10 mouse cellular contexts compared by ENCODE assay signal in the genomic region with DNA sequence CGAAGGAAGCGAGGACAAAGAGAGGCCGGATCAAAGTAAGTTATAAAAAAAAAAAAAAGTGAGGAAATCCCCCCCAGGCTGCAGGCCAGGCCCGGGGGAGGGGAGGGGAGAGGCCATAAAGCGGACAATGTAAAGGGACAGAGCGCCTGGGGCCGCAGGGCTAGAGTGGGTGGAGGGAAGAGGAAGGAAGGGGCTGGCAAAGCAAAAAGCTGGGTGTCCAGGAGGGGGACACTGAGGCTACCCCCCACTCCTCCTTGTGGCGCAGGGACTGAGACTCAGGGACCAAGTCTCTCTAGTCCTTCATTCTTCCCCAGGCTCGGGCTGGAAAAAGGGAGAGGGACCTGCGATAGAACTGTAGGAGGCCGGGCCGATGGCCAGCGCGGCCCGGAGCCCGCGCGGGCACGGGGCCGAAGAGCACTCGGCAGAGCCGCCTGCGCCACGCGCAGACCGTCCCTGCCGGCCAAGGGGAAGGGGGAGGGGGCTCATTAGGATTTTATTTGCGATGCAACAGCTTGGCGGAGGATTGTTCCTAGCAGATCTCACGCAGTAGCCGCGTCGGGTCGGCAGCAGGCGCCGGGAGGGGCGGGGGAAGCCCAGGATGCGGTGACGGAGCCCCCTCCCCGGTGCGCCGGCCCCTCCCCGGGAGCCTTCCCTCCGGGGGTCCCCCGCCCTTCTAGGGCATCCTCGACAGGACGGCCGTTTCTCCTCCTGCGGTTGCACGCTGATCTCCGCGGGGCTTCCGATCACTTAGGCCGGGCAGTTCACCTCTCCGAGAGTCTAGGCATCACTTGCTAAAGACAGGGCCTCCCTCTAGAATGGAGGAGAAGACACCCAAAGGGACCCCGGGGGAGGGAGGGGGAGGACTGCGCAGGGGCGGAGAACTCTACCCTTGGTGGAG. TPM values are rescaled to one million over a fixed set of nuclear protein-coding genes. Genes with fewer than 3 reads are reported as not detected.
DNase-seq lines count a peak whose midpoint lies in the region; ATAC-seq and TF ChIP-seq lines count a peak whose summit lies in the region.
"Had no signal": no experiment of that assay in that cellular context is flagged by ENCODE, and none has a peak within 500 bp of the region (broad histone marks: within the 10 kb centered on the region; RNA-seq: fewer than 3 reads in every experiment).

No protein-coding gene starts in this region.

- no peak for TF ChIP-seq CTCF in lung, postnatal 0 days (IDR thresholded peaks at IDR 0.05)

- H3K27ac ChIP-seq in lung, postnatal 0 days (ENCODE audit: low read length) = no peak overlapping the region
- H3K27ac ChIP-seq in neural tube, embryonic 15.5 days (replicated peaks) = peak overlapping the region; percentile 99

- no peaks in the 10 kb centered on the region for H3K36me3 ChIP-seq in lung, postnatal 0 days (ENCODE audit: insufficient read depth, low read length)
- H3K36me3 ChIP-seq in neural tube, embryonic 15.5 days = no peaks in the 10 kb centered on the region

- no peak overlapping the region for H3K9ac ChIP-seq in lung, postnatal 0 days (replicated peaks; ENCODE audit: low read depth)
- H3K9ac ChIP-seq in neural tube, embryonic 15.5 days (replicated peaks) = peak overlapping the region; percentile 96

- H3K4me1 ChIP-seq in lung, postnatal 0 days (ENCODE audit: insufficient read depth, low read depth, low read length) = peaks cover 10% of the 10 kb centered on the region; the same call in 1 of the 2 replicates
- H3K4me1 ChIP-seq in neural tube, embryonic 15.5 days = peaks cover 87% of the 10 kb centered on the region

- peak; percentile 32 for ATAC-seq in lung, postnatal 0 days
- peak; percentile 53 for ATAC-seq in neural tube, embryonic 15.5 days (ENCODE audit: low FRiP score)

- no peak for TF ChIP-seq EP300 in lung, postnatal 0 days (IDR thresholded peaks at IDR 0.05)

- H3K9me3 ChIP-seq in lung, postnatal 0 days (ENCODE audit: low read length) = no peaks in the 10 kb centered on the region
- no peaks in the 10 kb centered on the region for H3K9me3 ChIP-seq in neural tube, embryonic 15.5 days (replicated peaks)

- under 1% methylated on average over 56 of the region's 58 CpGs for WGBS in lung, postnatal 0 days
- WGBS in neural tube, embryonic 15.5 days = under 1% methylated on average over 58 of the region's 58 CpGs

- peak; percentile 70 for DNase-seq in adrenal gland, postnatal 10 days
- no peak for DNase-seq in adrenal gland, adult 8-10 months
- no peak for DNase-seq in lung, postnatal 0 days (ENCODE audit: low spot score)
- no peak for DNase-seq in lung, postnatal 10 days
- DNase-seq in kidney, adult 9 months = peak; percentile 52
- DNase-seq in embryo, embryonic 9.5 days (ENCODE audit: extremely low spot score) = no peak
- DNase-seq in B cell, adult 2 months = no peak
- DNase-seq: gastrocnemius, postnatal 14 days; lung, postnatal 36 days had no signal

- peak overlapping the region; percentile 50 for H3K4me2 ChIP-seq in lung, postnatal 0 days (replicated peaks; ENCODE audit: low read depth, low read length)
- H3K4me2 ChIP-seq in neural tube, embryonic 15.5 days = peak overlapping the region; percentile 87

- H3K27me3 ChIP-seq in lung, postnatal 0 days (replicated peaks; ENCODE audit: insufficient read depth, low read length) = peaks cover 96% of the 10 kb centered on the region
- no peaks in the 10 kb centered on the region for H3K27me3 ChIP-seq in neural tube, embryonic 15.5 days (replicated peaks)

- H3K4me3 ChIP-seq in lung, postnatal 0 days (ENCODE audit: low read depth, low read length) = peak overlapping the region; percentile 32
- peak overlapping the region; percentile 59 for H3K4me3 ChIP-seq in neural tube, embryonic 15.5 days (replicated peaks)

RNA-seq across cellular contexts. Expression of a gene that starts 1.0 kb away (rescaled TPM):
- 10 to 100 TPM; 55.7 to 73.6 TPM for total RNA-seq in adrenal gland, postnatal 10 days (2021)
- total RNA-seq in adrenal gland, adult 8-10 months (2022) = 100 to 1,000 TPM; 157 to 250 (median 226) TPM
- not detected in 2 replicates for polyA plus RNA-seq in lung, postnatal 0 days (2015; fragmentation: Nextera tagmentation; extraction: Ambion mirVana)
- polyA plus RNA-seq in neural tube, embryonic 15.5 days (2015; fragmentation: Nextera tagmentation; extraction: Ambion mirVana) = 55.7 and 57.5 TPM in 2 replicates

RNA-seq across cellular contexts. Expression of a gene that starts 9.4 kb away (rescaled TPM):
- total RNA-seq in adrenal gland, postnatal 10 days (2021) = 10 to 100 TPM; 38.5 to 44.0 TPM
- total RNA-seq in adrenal gland, adult 8-10 months (2022) = 10 to 100 TPM; 50.4 to 99.8 (median 83.6) TPM
- polyA plus RNA-seq in lung, postnatal 0 days (2015; fragmentation: Nextera tagmentation; extraction: Ambion mirVana) = 0.23 and 0.35 TPM in 2 replicates
- polyA plus RNA-seq in neural tube, embryonic 15.5 days (2015; fragmentation: Nextera tagmentation; extraction: Ambion mirVana) = 63.1 and 71.8 TPM in 2 replicates

RNA-seq across cellular contexts. Expression of a gene that starts 14.2 kb away (rescaled TPM):
- 10 to 100 TPM; 27.3 to 27.7 TPM for total RNA-seq in adrenal gland, postnatal 10 days (2021)
- 10 to 100 TPM; 44.6 to 62.9 (median 53.0) TPM for total RNA-seq in adrenal gland, adult 8-10 months (2022)
- 1.3 and 1.9 TPM in 2 replicates for polyA plus RNA-seq in lung, postnatal 0 days (2015; fragmentation: Nextera tagmentation; extraction: Ambion mirVana)
- 101 and 115 TPM in 2 replicates for polyA plus RNA-seq in neural tube, embryonic 15.5 days (2015; fragmentation: Nextera tagmentation; extraction: Ambion mirVana)

RNA-seq across cellular contexts. Expression of a gene that starts 20.0 kb away (rescaled TPM):
- 10 to 100 TPM; 23.6 to 29.8 TPM for total RNA-seq in adrenal gland, postnatal 10 days (2021)
- 10 to 100 TPM; 56.4 to 77.8 (median 59.5) TPM for total RNA-seq in adrenal gland, adult 8-10 months (2022)
- 7.3 and 7.4 TPM in 2 replicates for polyA plus RNA-seq in lung, postnatal 0 days (2015; fragmentation: Nextera tagmentation; extraction: Ambion mirVana)
- polyA plus RNA-seq in neural tube, embryonic 15.5 days (2015; fragmentation: Nextera tagmentation; extraction: Ambion mirVana) = 109 and 135 TPM in 2 replicates

RNA-seq across cellular contexts. Expression of a gene that starts 30.9 kb away (rescaled TPM):
- total RNA-seq in adrenal gland, postnatal 10 days (2021) = 10 to 100 TPM; 12.1 to 17.1 TPM
- total RNA-seq in adrenal gland, adult 8-10 months (2022) = 10 to 100 TPM; 25.2 to 38.3 (median 26.7) TPM
- polyA plus RNA-seq in lung, postnatal 0 days (2015; fragmentation: Nextera tagmentation; extraction: Ambion mirVana) = 16.8 and 17.3 TPM in 2 replicates
- polyA plus RNA-seq in neural tube, embryonic 15.5 days (2015; fragmentation: Nextera tagmentation; extraction: Ambion mirVana) = 39.5 and 106 TPM in 2 replicates

Comparison
In these comparisons a context has a peak if more than half of its experiments do, and no peak if none do; other contexts are left out.
1. DNase-seq: peak in adrenal gland, postnatal 10 days (single experiment) and kidney, adult 9 months (single experiment); none in adrenal gland, adult 8-10 months (single experiment), lung, postnatal 0 days (single experiment), lung, postnatal 10 days (single experiment), embryo, embryonic 9.5 days (single experiment) and B cell, adult 2 months (0 of 2).